Mouse (Mus musculus) heart, postnatal 0 days (tissue): Measurements from ENCODE around the gene Surf1. TPM values are rescaled to one million over a fixed set of nuclear protein-coding genes. Genes with fewer than 3 reads are reported as not detected.

Experiments used
- ATAC-seq: fragments of 200-750 bp; cut with Nextera tagmentation; 2 replicates; pipeline ENCODE4 v1.8.0; 2017; ENCODE audit warnings: low read depth, moderate number of reproducible peaks, moderate library complexity; ENCODE audit not compliant: insufficient read depth
- DNase-seq: peaks from one replicate; pipeline ENCODE4 v3.0.0-alpha.2; 2016; ENCODE audit warnings: low spot score
- H3K27ac ChIP-seq: fragments of 300-500 bp; sonication (generic); 2 replicates; pipeline ENCODE4 v1.5.1; 2014; ENCODE audit warnings: low read depth, mild to moderate bottlenecking
- H3K27me3 ChIP-seq: fragments of 300-500 bp; sonication (generic); 2 replicates; pipeline ENCODE4 v1.6.1; 2014; ENCODE audit warnings: low read length, mixed read lengths; ENCODE audit not compliant: control insufficient read depth, insufficient read depth
- H3K36me3 ChIP-seq: fragments of 300-500 bp; sonication (generic); replicated peaks from 2 replicates; pipeline ENCODE4 v1.6.1; 2014; ENCODE audit warnings: low read length, mixed read lengths; ENCODE audit not compliant: control insufficient read depth, insufficient read depth
- H3K4me1 ChIP-seq: fragments of 300-500 bp; sonication (generic); 2 replicates; pipeline ENCODE4 v1.6.1; 2014; ENCODE audit warnings: antibody characterized with exemption; ENCODE audit not compliant: control insufficient read depth, insufficient read depth
- H3K4me2 ChIP-seq: fragments of 300-500 bp; sonication (generic); 2 replicates; pipeline ENCODE4 v1.6.1; 2014; ENCODE audit warnings: low read depth, mild to moderate bottlenecking, low read length, moderate library complexity
- H3K4me3 ChIP-seq: fragments of 300-500 bp; sonication (generic); 2 replicates; pipeline ENCODE4 v1.5.1; 2014; ENCODE audit warnings: low read depth, low read length
- H3K9ac ChIP-seq: fragments of 300-500 bp; sonication (generic); replicated peaks from 2 replicates; pipeline ENCODE4 v1.6.1; 2014; ENCODE audit warnings: low read depth, low read length, mixed read lengths
- H3K9me3 ChIP-seq: fragments of 300-500 bp; sonication (generic); replicated peaks from 2 replicates; pipeline ENCODE4 v1.6.1; 2016; ENCODE audit warnings: low read length; ENCODE audit not compliant: control insufficient read depth
- CTCF ChIP-seq: IDR thresholded peaks from 2 replicates; pipeline ENCODE4 v1.5.1; 2016; ENCODE audit warnings: antibody characterized with exemption, control low read depth, low read depth
- EP300 ChIP-seq: IDR thresholded peaks from 2 replicates; pipeline ENCODE4 v1.6.1; 2016; ENCODE audit warnings: antibody characterized with exemption, low read depth
- WGBS: fragments of 180-500 bp; shearing (Covaris S2); extraction: QIAGEN DNeasy Blood & Tissue Kit; methylation state at CpG from one replicate; pipeline ENCODE4 v1.1.7; 2014; 5-methylcytosine and 5-hydroxymethylcytosine counted together
- polyA plus RNA-seq: library from polyadenylated mRNA; unstranded; fragments of >200 nt; fragmentation: Nextera tagmentation; extraction: Ambion mirVana; gene quantifications from 2 replicates; pipeline ENCODE4 v1.2.1, GENCODE M21; 2015
- total RNA-seq: library from RNA; depleted of rRNA; stranded (reverse); fragments of >200 nt; gene quantifications from 2 replicates; pipeline ENCODE4 v1.2.3, GENCODE M21; 2014; ENCODE audit warnings: low replicate concordance

Gene Surf1
- total and polyA plus RNA-seq, 2 experiments from 2014 or later: 41.4 to 42.7 TPM

DNA sequence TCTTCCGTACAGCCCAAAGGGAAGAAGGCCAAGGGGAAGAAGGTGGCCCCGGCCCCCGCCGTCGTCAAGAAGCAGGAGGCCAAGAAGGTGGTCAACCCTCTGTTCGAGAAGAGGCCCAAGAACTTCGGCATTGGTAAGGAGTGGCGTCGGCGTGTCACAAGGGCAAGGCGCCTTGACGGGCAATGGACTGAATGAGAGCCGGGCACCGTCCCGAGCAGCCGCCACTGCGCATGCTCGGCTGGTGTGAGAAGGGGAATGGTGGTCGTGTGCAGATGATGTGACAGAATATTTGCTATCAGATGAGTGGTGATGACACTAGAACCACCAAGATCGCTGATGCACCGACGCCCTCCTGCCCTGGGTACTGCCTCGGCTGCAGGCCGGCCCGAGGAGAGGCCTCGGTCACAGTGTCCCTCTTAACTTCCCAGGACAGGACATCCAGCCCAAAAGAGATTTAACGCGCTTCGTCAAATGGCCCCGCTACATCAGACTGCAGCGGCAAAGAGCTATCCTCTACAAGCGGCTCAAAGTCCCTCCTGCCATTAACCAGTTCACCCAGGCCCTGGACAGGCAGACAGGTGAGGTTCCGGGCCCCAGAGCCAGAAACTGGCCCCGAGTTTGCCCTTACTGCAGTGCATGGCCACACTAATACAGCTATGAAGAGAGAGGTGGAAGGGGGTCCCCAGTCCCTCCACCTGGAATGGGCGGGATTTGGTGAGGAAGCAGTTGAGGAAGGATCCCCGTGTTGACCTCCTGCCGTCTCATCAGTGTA lies 5.2 kb downstream of the Surf1 start:
- Histone ChIP-seq H3K4me1 (peaks cover 28% of the 10 kb centered on the region), H3K27me3 (no peaks in the 10 kb centered on the region), H3K4me3 (peak overlapping the region; percentile 68), H3K4me2 (peak overlapping the region; percentile 97), H3K9ac (peak overlapping the region; percentile 89), H3K9me3 (no peaks in the 10 kb centered on the region), H3K27ac (peak overlapping the region; percentile 87), H3K36me3 (peaks cover 48% of the 10 kb centered on the region)
- DNase-seq (peak; percentile 60), ATAC-seq (peak; percentile 62)
- no peak for TF ChIP-seq CTCF
- no peak for TF ChIP-seq EP300
- 2% methylated on average over 37 of the region's 37 CpGs for WGBS

GRCm38 (mm10) chr2:26910124-26910993 lies 6.0 kb downstream of the Surf1 start, which contains the start of the genes Med22 and Rpl7a:
TSS of gene Med22 (minus strand) at chr2:26910677.
TSS of gene Rpl7a (plus strand) at chr2:26910764.
- Histone ChIP-seq H3K4me2 (peak within 1 kb of the TSS; percentile 97), H3K9me3 (no peaks in the 10 kb centered on the region), H3K27ac (peak within 1 kb of the TSS; percentile 87), H3K4me3 (peak within 1 kb of the TSS; percentile 68), H3K27me3 (no peaks in the 10 kb centered on the region), H3K36me3 (peaks cover 56% of the 10 kb centered on the region), H3K4me1 (peaks cover 27% of the 10 kb centered on the region), H3K9ac (peak within 1 kb of the TSS; percentile 89)
- DNase-seq (peak; percentile 96), ATAC-seq (peak; percentile 94)
- WGBS: under 1% methylated on average over 74 of the region's 74 CpGs
- TF ChIP-seq CTCF: no peak
- peak; percentile 95 for TF ChIP-seq EP300

- Histone ChIP-seq H3K4me1 (peaks cover 23% of the 10 kb centered on the region), H3K4me2 (peak overlapping the region; percentile 67), H3K27ac (peak overlapping the region; percentile 87), H3K27me3 (no peaks in the 10 kb centered on the region), H3K4me3 (peak overlapping the region; percentile 68), H3K9ac (peak overlapping the region; percentile 70), H3K36me3 (peaks cover 52% of the 10 kb centered on the region), H3K9me3 (no peaks in the 10 kb centered on the region)
- no peak for DNase-seq
- no peak for ATAC-seq
- TF ChIP-seq CTCF (no peak), EP300 (no peak)
Observed at GRCm38 (mm10) chr2:26909387-26909784, 6.9 kb downstream of the Surf1 start.

GRCm38 (mm10) chr2:26908710-26909386 lies 7.5 kb downstream of the Surf1 start:
- peaks cover 46% of the 10 kb centered on the region for H3K36me3 ChIP-seq
- no peaks in the 10 kb centered on the region for H3K27me3 ChIP-seq
- WGBS: 73% methylated on average over 18 of the region's 18 CpGs
- no peak overlapping the region for H3K27ac ChIP-seq
- DNase-seq (no peak), ATAC-seq (no peak)
- H3K4me1 ChIP-seq: peaks cover 24% of the 10 kb centered on the region
- no peak for TF ChIP-seq CTCF
- TF ChIP-seq EP300: no peak
- H3K9ac ChIP-seq: peak overlapping the region; percentile 21; the same call in 1 of the 2 replicates
- H3K4me3 ChIP-seq: 0 out of 2 replicates have a peak overlapping the region, but pooled peaks have one; percentile 68
- H3K4me2 ChIP-seq: peak overlapping the region; percentile 67
- no peaks in the 10 kb centered on the region for H3K9me3 ChIP-seq

DNA sequence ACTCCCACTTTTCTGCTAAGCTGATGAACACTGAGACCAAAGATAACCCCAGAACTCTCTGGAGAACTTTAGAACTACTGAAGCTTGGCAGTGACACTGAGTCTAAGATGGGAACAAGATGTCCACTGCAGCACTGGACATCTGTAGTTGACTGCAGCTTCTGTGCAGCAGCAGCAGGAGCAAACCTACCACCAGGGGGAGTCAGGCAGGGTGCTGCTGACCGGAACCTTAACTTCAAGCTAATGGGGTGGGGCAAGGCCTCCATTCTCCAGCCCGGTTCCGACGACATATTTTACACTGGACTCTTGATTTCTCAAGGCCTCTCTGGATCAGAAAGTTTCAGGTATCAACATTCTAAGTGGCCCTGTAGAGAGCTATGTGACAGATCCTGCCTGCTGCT lies 9.2 kb downstream of the Surf1 start:
- Histone ChIP-seq H3K27ac (no peak overlapping the region), H3K9me3 (no peaks in the 10 kb centered on the region), H3K4me2 (no peak overlapping the region), H3K9ac (no peak overlapping the region), H3K27me3 (no peaks in the 10 kb centered on the region), H3K36me3 (peaks cover 29% of the 10 kb centered on the region), H3K4me1 (peaks cover 27% of the 10 kb centered on the region), H3K4me3 (no peak overlapping the region)
- ATAC-seq: no peak
- no peak for DNase-seq
- TF ChIP-seq EP300: no peak
- TF ChIP-seq CTCF: peak; percentile 63
- 57% methylated on average over 4 of the region's 4 CpGs for WGBS
